Mouse (Mus musculus) kidney, embryonic 15.5 days (tissue): ENCODE measurements around the gene Slit3. TPM values are rescaled to one million over a fixed set of nuclear protein-coding genes. Genes with fewer than 3 reads are reported as not detected.
A peak's percentile ranks its signal among the peaks of the same experiment; 100 is the strongest.

ENCODE experiments used
- ATAC-seq: fragments of 200-750 bp; cut with Nextera tagmentation; replicated peaks from 2 replicates; pipeline ENCODE4 v1.8.0; 2017; ENCODE audit warnings: moderate TSS enrichment; ENCODE audit not compliant: low FRiP score
- H3K27ac ChIP-seq: fragments of 300-500 bp; sonication (generic); 2 replicates; pipeline ENCODE4 v1.5.1; 2015; ENCODE audit warnings: mild to moderate bottlenecking, inconsistent platforms
- H3K27me3 ChIP-seq: fragments of 300-500 bp; sonication (generic); 2 replicates; pipeline ENCODE4 v1.6.1; 2015; ENCODE audit warnings: inconsistent platforms
- H3K36me3 ChIP-seq: fragments of 300-500 bp; sonication (generic); 2 replicates; pipeline ENCODE4 v1.6.1; 2015; ENCODE audit warnings: inconsistent platforms
- H3K4me1 ChIP-seq: fragments of 300-500 bp; sonication (generic); 2 replicates; pipeline ENCODE4 v1.6.1; 2015; ENCODE audit warnings: inconsistent platforms
- H3K4me2 ChIP-seq: fragments of 300-500 bp; sonication (generic); 2 replicates; pipeline ENCODE4 v1.6.1; 2015; ENCODE audit warnings: moderate library complexity, mild to moderate bottlenecking, inconsistent platforms
- H3K4me3 ChIP-seq: fragments of 300-500 bp; sonication (generic); replicated peaks from 2 replicates; pipeline ENCODE4 v1.5.1; 2015; ENCODE audit warnings: mild to moderate bottlenecking, inconsistent platforms
- H3K9ac ChIP-seq: fragments of 300-500 bp; sonication (generic); 2 replicates; pipeline ENCODE4 v1.6.1; 2015; ENCODE audit warnings: mild to moderate bottlenecking, inconsistent platforms
- H3K9me3 ChIP-seq: fragments of 300-500 bp; sonication (generic); replicated peaks from 2 replicates; pipeline ENCODE4 v1.6.1; 2016; ENCODE audit warnings: inconsistent platforms
- WGBS: fragments of 180-500 bp; shearing (Covaris S2); methylation state at CpG from one replicate; pipeline ENCODE4 v1.1.7; 2015; ENCODE audit warnings: mixed read lengths; 5-methylcytosine and 5-hydroxymethylcytosine counted together
- polyA plus RNA-seq: library from polyadenylated mRNA; unstranded; fragments of >200 nt; fragmentation: Nextera tagmentation; extraction: Ambion mirVana; gene quantifications from 2 replicates; pipeline ENCODE4 v1.2.1, GENCODE M21; 2015

Slit3 gene
- polyA plus RNA-seq, 1 experiment from 2014 or later = 14.9 TPM

DNA sequence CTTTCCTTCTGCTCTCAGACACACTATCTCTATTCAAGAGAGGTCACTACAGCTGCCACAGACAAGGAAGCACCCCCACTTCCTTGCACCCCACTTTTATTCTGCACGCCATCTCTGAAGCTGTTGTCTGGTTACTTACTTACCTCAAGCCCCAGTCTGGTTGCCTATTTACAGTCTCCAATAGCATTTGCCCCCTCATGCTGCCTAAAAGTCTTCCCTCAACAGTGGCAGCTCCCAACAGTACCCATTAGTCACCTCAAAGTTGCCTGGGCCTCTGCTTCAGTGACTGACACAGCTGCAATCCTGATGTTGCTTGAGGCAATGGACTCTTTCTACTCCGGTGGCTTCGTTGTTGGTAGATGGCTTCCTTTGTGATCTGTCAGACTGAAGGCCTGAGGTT lies 42.4 kb downstream of the Slit3 start:
- Histone ChIP-seq H3K4me1 (no peaks in the 10 kb centered on the region), H3K27me3 (no peaks in the 10 kb centered on the region)
- ATAC-seq = no peak

DNA sequence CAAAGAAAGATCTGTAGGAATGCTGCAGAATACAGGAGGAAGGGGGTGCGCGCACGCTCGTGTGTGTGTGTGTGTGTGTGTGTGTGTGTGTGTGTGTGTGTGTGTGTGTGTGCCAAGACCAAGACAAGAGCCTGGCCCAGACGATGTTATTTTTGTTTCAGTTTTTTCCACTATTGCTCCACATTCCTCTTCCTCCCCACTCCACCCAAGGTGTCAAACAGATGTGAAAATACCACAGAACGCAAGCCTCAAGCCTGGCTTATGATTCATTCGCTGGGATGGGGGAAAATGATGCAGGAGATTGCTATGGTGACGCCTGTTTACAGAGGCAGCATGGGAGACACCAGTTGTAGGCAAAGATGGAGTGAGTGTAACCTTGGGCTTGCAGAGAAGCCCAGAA lies 46.2 kb downstream of the Slit3 start:
- no peak overlapping the region for H3K4me2 ChIP-seq
- H3K4me1 ChIP-seq = no peaks in the 10 kb centered on the region
- 64% methylated on average over 8 of the region's 8 CpGs for WGBS
- no peaks in the 10 kb centered on the region for H3K27me3 ChIP-seq
- H3K9ac ChIP-seq = no peak overlapping the region
- H3K36me3 ChIP-seq = no peaks in the 10 kb centered on the region
- no peak overlapping the region for H3K27ac ChIP-seq
- ATAC-seq = no peak
- H3K4me3 ChIP-seq = no peak overlapping the region
- H3K9me3 ChIP-seq = no peaks in the 10 kb centered on the region; the same call in 1 of the 2 replicates

More for the DNA sequence above, 42.4 kb downstream of the Slit3 start:
- no peak overlapping the region for H3K27ac ChIP-seq
- WGBS = 92% methylated on average over 3 of the region's 3 CpGs
- H3K36me3 ChIP-seq = no peaks in the 10 kb centered on the region
- no peak overlapping the region for H3K4me3 ChIP-seq
- no peak overlapping the region for H3K4me2 ChIP-seq
- H3K9ac ChIP-seq = no peak overlapping the region
- no peaks in the 10 kb centered on the region; the same call in 1 of the 2 replicates for H3K9me3 ChIP-seq

- H3K4me2 ChIP-seq = no peak overlapping the region
- H3K36me3 ChIP-seq = no peaks in the 10 kb centered on the region
- H3K9me3 ChIP-seq = no peaks in the 10 kb centered on the region
- H3K27me3 ChIP-seq = no peaks in the 10 kb centered on the region
- ATAC-seq = no peak
- 78% methylated on average over 6 of the region's 6 CpGs for WGBS
- H3K4me1 ChIP-seq = no peaks in the 10 kb centered on the region
- no peak overlapping the region for H3K9ac ChIP-seq
- no peak overlapping the region for H3K4me3 ChIP-seq
- H3K27ac ChIP-seq = no peak overlapping the region
Observed at GRCm38 (mm10) chr11:35171505-35171904, 50.5 kb downstream of the Slit3 start.

DNA sequence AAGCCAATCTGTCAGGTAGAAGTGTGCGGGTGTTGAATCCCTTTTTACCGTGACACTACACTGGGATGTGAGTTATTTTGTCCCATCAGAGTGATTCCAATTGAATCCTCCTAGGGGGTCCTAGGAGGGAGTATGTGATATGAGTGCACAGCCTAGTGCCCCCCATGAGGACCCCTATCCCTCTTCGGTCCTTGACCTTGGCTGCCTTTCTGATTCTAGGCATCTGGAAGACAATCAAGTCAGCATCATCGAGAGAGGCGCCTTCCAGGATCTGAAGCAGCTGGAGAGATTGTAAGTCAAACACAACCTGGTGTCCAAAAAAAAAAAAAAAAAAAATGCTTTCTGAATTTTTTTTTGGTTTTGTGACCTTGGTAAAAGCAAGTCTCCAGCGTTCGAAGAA lies 56.5 kb downstream of the Slit3 start:
- Histone ChIP-seq H3K4me1 (peaks cover 9% of the 10 kb centered on the region), H3K4me3 (no peak overlapping the region), H3K27ac (no peak overlapping the region), H3K4me2 (no peak overlapping the region), H3K9me3 (no peaks in the 10 kb centered on the region), H3K36me3 (no peaks in the 10 kb centered on the region), H3K9ac (no peak overlapping the region), H3K27me3 (no peaks in the 10 kb centered on the region)
- WGBS = 74% methylated on average over 7 of the region's 7 CpGs
- ATAC-seq = no peak

- Histone ChIP-seq H3K27me3 (no peaks in the 10 kb centered on the region), H3K27ac (0 out of 2 replicates have a peak overlapping the region, but pooled peaks have one; percentile 5), H3K36me3 (no peaks in the 10 kb centered on the region), H3K9me3 (no peaks in the 10 kb centered on the region), H3K4me2 (peak overlapping the region; percentile 54), H3K4me3 (peak overlapping the region; percentile 24), H3K4me1 (peaks cover 9% of the 10 kb centered on the region), H3K9ac (no peak overlapping the region)
- peak; percentile 52; the same call in 1 of the 2 replicates for ATAC-seq
- 17% methylated on average over 24 of the region's 24 CpGs for WGBS
Observed at GRCm38 (mm10) chr11:35178144-35178817, 57.3 kb downstream of the Slit3 start.

GRCm38 (mm10) chr11:35179305-35179704 lies 58.3 kb downstream of the Slit3 start:
- 42% methylated on average over 8 of the region's 8 CpGs for WGBS
- no peak overlapping the region for H3K27ac ChIP-seq
- H3K9ac ChIP-seq = no peak overlapping the region
- no peaks in the 10 kb centered on the region for H3K9me3 ChIP-seq
- H3K4me2 ChIP-seq = no peak overlapping the region
- no peaks in the 10 kb centered on the region for H3K36me3 ChIP-seq
- H3K4me3 ChIP-seq = no peak overlapping the region
- peaks cover 9% of the 10 kb centered on the region for H3K4me1 ChIP-seq
- H3K27me3 ChIP-seq = no peaks in the 10 kb centered on the region
- ATAC-seq = no peak

GRCm38 (mm10) chr11:35182887-35183286 lies 61.9 kb downstream of the Slit3 start:
- 53% methylated on average over 5 of the region's 5 CpGs for WGBS
- no peak overlapping the region for H3K4me2 ChIP-seq
- peaks cover 8% of the 10 kb centered on the region for H3K4me1 ChIP-seq
- no peak for ATAC-seq
- no peak overlapping the region for H3K9ac ChIP-seq
- no peaks in the 10 kb centered on the region for H3K27me3 ChIP-seq
- H3K27ac ChIP-seq = no peak overlapping the region
- H3K4me3 ChIP-seq = no peak overlapping the region
- H3K36me3 ChIP-seq = no peaks in the 10 kb centered on the region
- no peaks in the 10 kb centered on the region for H3K9me3 ChIP-seq

DNA sequence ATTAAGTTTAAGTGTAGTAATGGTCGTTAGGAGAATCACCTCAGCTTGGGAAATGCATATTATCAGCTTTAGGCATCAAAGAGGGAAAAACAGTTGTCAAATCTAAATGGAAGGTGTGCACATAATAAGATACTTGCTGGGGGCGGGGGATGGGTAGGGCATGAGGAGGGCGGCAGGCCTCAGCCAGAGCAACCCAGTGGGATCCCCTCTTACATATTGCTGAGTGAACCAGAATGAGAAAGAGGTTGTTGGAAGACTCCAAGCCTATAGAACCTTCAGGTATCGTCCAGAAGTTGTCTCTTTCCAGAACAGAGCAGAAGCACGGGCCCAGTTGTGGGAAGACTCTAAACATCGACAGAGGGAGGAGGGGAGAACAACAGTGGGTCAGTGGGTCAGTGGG lies 73.8 kb downstream of the Slit3 start:
- WGBS = 88% methylated on average over 6 of the region's 6 CpGs
- ATAC-seq = no peak
- H3K27ac ChIP-seq = no peak overlapping the region
- no peaks in the 10 kb centered on the region for H3K36me3 ChIP-seq
- peaks cover 3% of the 10 kb centered on the region; the same call in 1 of the 2 replicates for H3K27me3 ChIP-seq
- no peaks in the 10 kb centered on the region for H3K4me1 ChIP-seq
- H3K9me3 ChIP-seq = no peaks in the 10 kb centered on the region
- H3K4me3 ChIP-seq = no peak overlapping the region
- H3K4me2 ChIP-seq = no peak overlapping the region
- no peak overlapping the region for H3K9ac ChIP-seq

DNA sequence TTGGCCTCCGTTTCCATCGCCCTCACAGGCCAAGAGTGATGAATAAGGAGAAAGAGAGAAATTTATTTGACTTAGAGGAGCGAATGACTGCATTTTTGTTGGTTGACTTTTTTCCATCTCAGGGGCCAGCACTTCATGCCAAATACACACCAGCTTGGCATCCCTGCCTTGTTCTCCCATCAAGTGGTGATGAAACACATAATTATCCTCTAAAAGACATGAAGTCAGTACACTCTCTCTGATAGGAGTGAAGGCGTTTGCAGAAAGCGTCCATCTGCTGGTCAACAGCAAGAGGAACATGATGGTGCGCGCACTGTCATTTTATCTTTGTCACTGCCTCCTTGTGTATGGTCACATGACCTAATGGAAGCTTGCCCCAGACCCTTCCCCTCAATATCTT lies 75.8 kb downstream of the Slit3 start:
- peaks cover 3% of the 10 kb centered on the region; the same call in 1 of the 2 replicates for H3K4me1 ChIP-seq
- no peak overlapping the region for H3K27ac ChIP-seq
- 88% methylated on average over 7 of the region's 7 CpGs for WGBS
- H3K36me3 ChIP-seq = no peaks in the 10 kb centered on the region
- H3K9ac ChIP-seq = no peak overlapping the region
- no peak overlapping the region for H3K4me3 ChIP-seq
- ATAC-seq = no peak
- no peaks in the 10 kb centered on the region for H3K9me3 ChIP-seq
- no peak overlapping the region for H3K4me2 ChIP-seq
- H3K27me3 ChIP-seq = peaks cover 3% of the 10 kb centered on the region; the same call in 1 of the 2 replicates

DNA sequence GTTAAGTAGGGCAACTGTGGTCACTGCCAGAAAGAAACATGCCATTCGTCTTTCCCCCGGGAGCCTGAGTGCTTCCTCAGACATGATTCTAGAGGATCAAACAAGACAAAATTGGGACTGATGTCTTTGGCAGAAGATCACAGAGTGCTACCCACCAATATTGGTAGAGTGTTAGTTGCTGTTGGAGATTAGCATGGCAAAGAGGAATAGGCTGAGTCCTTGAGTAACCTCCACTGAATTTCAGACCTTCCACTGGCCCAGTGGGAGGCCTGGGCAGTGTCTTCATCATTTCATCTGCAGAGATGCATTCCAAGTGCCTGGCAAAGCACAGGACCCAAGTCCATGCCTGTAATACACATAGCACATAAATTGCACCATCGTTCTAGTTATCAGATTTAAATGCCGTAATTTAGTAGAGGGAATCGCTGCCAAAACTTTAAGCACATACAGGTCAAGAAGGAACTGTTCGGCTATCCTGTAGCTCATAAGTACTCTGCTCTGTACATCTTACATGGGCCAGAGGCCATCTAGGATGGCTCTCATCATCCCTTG lies 77.6 kb downstream of the Slit3 start:
- Histone ChIP-seq H3K4me2 (no peak overlapping the region), H3K27me3 (peaks cover 3% of the 10 kb centered on the region; the same call in 1 of the 2 replicates), H3K9ac (no peak overlapping the region), H3K27ac (no peak overlapping the region), H3K4me1 (peaks cover 18% of the 10 kb centered on the region), H3K9me3 (no peaks in the 10 kb centered on the region), H3K36me3 (no peaks in the 10 kb centered on the region), H3K4me3 (no peak overlapping the region)
- 78% methylated on average over 6 of the region's 6 CpGs for WGBS
- ATAC-seq = no peak

DNA sequence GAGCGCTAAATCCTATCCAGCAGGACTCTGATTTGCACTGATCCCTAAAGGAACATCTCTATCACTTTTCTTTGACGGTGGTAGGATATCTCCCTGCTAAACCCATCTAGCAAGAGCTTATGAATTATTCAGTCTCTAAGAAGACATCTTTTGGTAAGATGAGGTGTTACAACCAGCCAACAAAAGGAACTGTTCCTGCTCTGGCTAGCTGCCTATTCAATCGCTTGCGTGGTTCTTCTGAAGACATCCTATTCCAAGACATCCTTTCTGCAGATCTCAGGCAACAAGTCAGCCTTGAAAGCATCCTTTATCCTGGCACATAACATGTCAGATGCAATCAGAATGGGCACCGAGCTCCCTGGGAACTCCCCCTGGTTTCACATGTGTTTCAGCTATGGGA lies 81.3 kb downstream of the Slit3 start:
- H3K9me3 ChIP-seq = no peaks in the 10 kb centered on the region
- peaks cover 35% of the 10 kb centered on the region for H3K4me1 ChIP-seq
- H3K9ac ChIP-seq = no peak overlapping the region
- no peak overlapping the region for H3K4me2 ChIP-seq
- H3K27me3 ChIP-seq = 0 out of 2 replicates have a peak, but pooled peaks cover 3% of the 10 kb centered on the region
- H3K4me3 ChIP-seq = no peak overlapping the region
- H3K36me3 ChIP-seq = no peaks in the 10 kb centered on the region
- no peak for ATAC-seq
- H3K27ac ChIP-seq = no peak overlapping the region
- 59% methylated on average over 5 of the region's 5 CpGs for WGBS

DNA sequence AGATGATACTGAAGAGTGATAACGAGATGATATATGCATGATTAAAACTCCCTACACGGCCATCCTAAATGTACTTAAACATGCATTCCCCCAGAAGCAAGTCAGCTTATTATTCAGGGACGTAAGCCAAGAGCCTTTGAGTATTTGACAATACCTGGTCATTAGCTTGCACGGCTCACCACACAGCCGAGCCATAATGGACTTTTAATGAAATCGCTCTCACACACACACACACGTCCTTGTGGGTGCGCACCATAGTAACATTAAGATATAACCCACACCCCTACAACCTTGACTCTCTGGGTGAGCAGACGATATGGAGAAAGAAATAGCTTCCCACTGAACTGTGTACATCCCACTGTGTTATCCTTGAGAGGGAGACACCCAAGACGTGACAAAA lies 82.6 kb downstream of the Slit3 start:
- WGBS = 37% methylated on average over 10 of the region's 10 CpGs

More for the DNA sequence above, 82.6 kb downstream of the Slit3 start:
- 0 out of 2 replicates have a peak, but pooled peaks cover under 1% of the 10 kb centered on the region for H3K27me3 ChIP-seq
- peaks cover 35% of the 10 kb centered on the region for H3K4me1 ChIP-seq
- peak overlapping the region; percentile 12; the same call in 1 of the 2 replicates for H3K4me2 ChIP-seq
- H3K36me3 ChIP-seq = no peaks in the 10 kb centered on the region
- no peak overlapping the region for H3K27ac ChIP-seq
- H3K4me3 ChIP-seq = no peak overlapping the region
- ATAC-seq = peak; percentile 24; the same call in 1 of the 2 replicates
- H3K9me3 ChIP-seq = no peaks in the 10 kb centered on the region
- H3K9ac ChIP-seq = no peak overlapping the region
